Mouse (Mus musculus) heart, postnatal 0 days (tissue): Measurements from ENCODE around the gene Syngr3. TPM values are rescaled to one million over a fixed set of nuclear protein-coding genes. Genes with fewer than 3 reads are reported as not detected.

Experiments
- ATAC-seq: fragments of 200-750 bp; cut with Nextera tagmentation; 2 replicates; pipeline ENCODE4 v1.8.0; 2017; ENCODE audit warnings: low read depth, moderate number of reproducible peaks, moderate library complexity; ENCODE audit not compliant: insufficient read depth
- DNase-seq: peaks from one replicate; pipeline ENCODE4 v3.0.0-alpha.2; 2016; ENCODE audit warnings: low spot score
- H3K27ac ChIP-seq: fragments of 300-500 bp; sonication (generic); 2 replicates; pipeline ENCODE4 v1.5.1; 2014; ENCODE audit warnings: low read depth, mild to moderate bottlenecking
- H3K27me3 ChIP-seq: fragments of 300-500 bp; sonication (generic); 2 replicates; pipeline ENCODE4 v1.6.1; 2014; ENCODE audit warnings: low read length, mixed read lengths; ENCODE audit not compliant: control insufficient read depth, insufficient read depth
- H3K36me3 ChIP-seq: fragments of 300-500 bp; sonication (generic); replicated peaks from 2 replicates; pipeline ENCODE4 v1.6.1; 2014; ENCODE audit warnings: low read length, mixed read lengths; ENCODE audit not compliant: control insufficient read depth, insufficient read depth
- H3K4me1 ChIP-seq: fragments of 300-500 bp; sonication (generic); 2 replicates; pipeline ENCODE4 v1.6.1; 2014; ENCODE audit warnings: antibody characterized with exemption; ENCODE audit not compliant: control insufficient read depth, insufficient read depth
- H3K4me2 ChIP-seq: fragments of 300-500 bp; sonication (generic); 2 replicates; pipeline ENCODE4 v1.6.1; 2014; ENCODE audit warnings: low read depth, mild to moderate bottlenecking, low read length, moderate library complexity
- H3K4me3 ChIP-seq: fragments of 300-500 bp; sonication (generic); 2 replicates; pipeline ENCODE4 v1.5.1; 2014; ENCODE audit warnings: low read depth, low read length
- H3K9ac ChIP-seq: fragments of 300-500 bp; sonication (generic); replicated peaks from 2 replicates; pipeline ENCODE4 v1.6.1; 2014; ENCODE audit warnings: low read depth, low read length, mixed read lengths
- H3K9me3 ChIP-seq: fragments of 300-500 bp; sonication (generic); replicated peaks from 2 replicates; pipeline ENCODE4 v1.6.1; 2016; ENCODE audit warnings: low read length; ENCODE audit not compliant: control insufficient read depth
- CTCF ChIP-seq: IDR thresholded peaks from 2 replicates; pipeline ENCODE4 v1.5.1; 2016; ENCODE audit warnings: antibody characterized with exemption, control low read depth, low read depth
- EP300 ChIP-seq: IDR thresholded peaks from 2 replicates; pipeline ENCODE4 v1.6.1; 2016; ENCODE audit warnings: antibody characterized with exemption, low read depth
- WGBS: fragments of 180-500 bp; shearing (Covaris S2); extraction: QIAGEN DNeasy Blood & Tissue Kit; methylation state at CpG from one replicate; pipeline ENCODE4 v1.1.7; 2014; 5-methylcytosine and 5-hydroxymethylcytosine counted together
- polyA plus RNA-seq: library from polyadenylated mRNA; unstranded; fragments of >200 nt; fragmentation: Nextera tagmentation; extraction: Ambion mirVana; gene quantifications from 2 replicates; pipeline ENCODE4 v1.2.1, GENCODE M21; 2015
- total RNA-seq: library from RNA; depleted of rRNA; stranded (reverse); fragments of >200 nt; gene quantifications from 2 replicates; pipeline ENCODE4 v1.2.3, GENCODE M21; 2014; ENCODE audit warnings: low replicate concordance

The Syngr3 gene
- total and polyA plus RNA-seq, 2 experiments from 2014 or later: 0.16 TPM; not detected in 1

DNA sequence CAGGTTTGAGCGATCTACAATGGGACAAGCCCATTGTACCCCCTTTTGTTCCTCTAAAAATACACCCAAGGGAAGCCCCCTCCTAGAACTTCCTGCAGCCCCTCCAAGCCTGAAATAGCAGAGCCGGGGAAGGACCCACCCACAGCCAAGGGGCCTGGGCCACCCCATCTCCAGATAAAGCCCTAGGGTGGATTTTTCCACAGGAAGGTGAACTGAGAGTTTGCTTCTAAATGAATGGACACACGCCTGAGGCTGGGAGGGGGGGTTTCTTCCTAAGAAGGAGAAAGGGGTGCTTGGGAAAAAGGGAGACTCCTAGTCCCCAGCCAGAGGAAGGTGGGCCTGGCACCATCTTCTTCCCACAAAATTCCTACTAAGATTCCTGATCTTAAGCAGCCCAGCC, 43.8 kb downstream of the Syngr3 start:
- peak overlapping the region; percentile 91 for H3K27ac ChIP-seq
- ATAC-seq (no peak), DNase-seq (no peak)
- H3K4me3 ChIP-seq: no peak overlapping the region
- peak overlapping the region; percentile 23; the same call in 1 of the 2 replicates for H3K4me2 ChIP-seq
- H3K9ac ChIP-seq: 0 out of 2 replicates have a peak overlapping the region, but pooled peaks have one; percentile 26
- H3K4me1 ChIP-seq: peaks cover 13% of the 10 kb centered on the region; the same call in 1 of the 2 replicates
- no peaks in the 10 kb centered on the region for H3K9me3 ChIP-seq
- TF ChIP-seq CTCF (no peak), EP300 (no peak)
- WGBS: 63% methylated on average over 3 of the region's 3 CpGs
- peaks cover 7% of the 10 kb centered on the region; the same call in 1 of the 2 replicates for H3K27me3 ChIP-seq
- H3K36me3 ChIP-seq: peaks cover 2% of the 10 kb centered on the region; the same call in 1 of the 2 replicates

- Histone ChIP-seq H3K4me3 (peak overlapping the region; percentile 34), H3K9ac (peak overlapping the region; percentile 51), H3K9me3 (no peaks in the 10 kb centered on the region), H3K27ac (peak overlapping the region; percentile 91), H3K4me2 (peak overlapping the region; percentile 56), H3K4me1 (peaks cover 9% of the 10 kb centered on the region; the same call in 1 of the 2 replicates), H3K27me3 (peaks cover 7% of the 10 kb centered on the region; the same call in 1 of the 2 replicates), H3K36me3 (peaks cover 10% of the 10 kb centered on the region)
- ATAC-seq: peak; percentile 64
- no peak for DNase-seq
- TF ChIP-seq EP300 (peak; percentile 85), CTCF (no peak)
- 61% methylated on average over 9 of the region's 9 CpGs for WGBS
These were observed 44.7 kb downstream of the Syngr3 start for GRCm38 (mm10) chr17:24644875-24645721.

- peak overlapping the region; percentile 91 for H3K27ac ChIP-seq
- H3K9me3 ChIP-seq: no peaks in the 10 kb centered on the region
- ATAC-seq (peak; percentile 21; the same call in 1 of the 2 replicates), DNase-seq (no peak)
- H3K9ac ChIP-seq: peak overlapping the region; percentile 51
- 23% methylated on average over 7 of the region's 7 CpGs for WGBS
- 0 out of 2 replicates have a peak, but pooled peaks cover 9% of the 10 kb centered on the region for H3K4me1 ChIP-seq
- peak overlapping the region; percentile 56 for H3K4me2 ChIP-seq
- peaks cover 7% of the 10 kb centered on the region; the same call in 1 of the 2 replicates for H3K27me3 ChIP-seq
- H3K36me3 ChIP-seq: peaks cover 19% of the 10 kb centered on the region
- peak overlapping the region; percentile 34 for H3K4me3 ChIP-seq
- TF ChIP-seq EP300: no peak
- TF ChIP-seq CTCF: no peak
These were observed 45.6 kb downstream of the Syngr3 start for GRCm38 (mm10) chr17:24644030-24644715.

DNA sequence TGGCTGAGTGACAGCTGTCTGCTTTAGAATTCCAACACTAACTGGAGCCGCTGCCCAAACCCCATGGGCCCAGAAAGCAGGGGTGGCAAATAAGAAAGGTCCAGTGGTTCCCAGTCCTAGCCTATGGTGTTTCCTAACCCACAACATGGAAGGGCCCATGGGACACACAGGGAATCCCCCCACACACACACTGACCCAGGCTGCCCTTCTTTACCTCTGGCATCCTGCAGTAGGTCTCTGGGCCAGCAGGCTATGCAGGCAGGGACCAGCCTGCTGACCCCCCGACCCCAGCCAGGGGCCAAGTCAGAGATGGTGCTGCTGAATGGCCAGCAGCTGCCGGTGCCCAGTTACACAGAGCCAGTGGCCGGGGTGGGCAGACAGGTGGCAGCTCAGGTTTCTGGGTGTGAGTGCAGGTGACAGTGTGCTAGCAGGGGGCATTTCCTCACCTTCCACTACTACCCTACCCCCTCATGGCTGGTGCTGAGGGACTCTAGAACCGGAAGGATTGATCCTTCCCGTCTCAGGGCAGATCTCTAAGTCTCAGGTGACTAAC, 46.9 kb downstream of the Syngr3 start:
- H3K9me3 ChIP-seq: no peaks in the 10 kb centered on the region

GRCm38 (mm10) chr17:24641944-24642343, 47.8 kb downstream of the Syngr3 start:
- Histone ChIP-seq H3K4me2 (no peak overlapping the region), H3K9me3 (no peaks in the 10 kb centered on the region), H3K27ac (no peak overlapping the region), H3K36me3 (peaks cover 28% of the 10 kb centered on the region), H3K4me1 (peaks cover 9% of the 10 kb centered on the region; the same call in 1 of the 2 replicates), H3K4me3 (no peak overlapping the region), H3K9ac (no peak overlapping the region), H3K27me3 (no peaks in the 10 kb centered on the region)
- WGBS: 88% methylated on average over 14 of the region's 14 CpGs
- TF ChIP-seq EP300 (no peak), CTCF (no peak)
- no peak for DNase-seq
- no peak for ATAC-seq

More for the DNA sequence above, 46.9 kb downstream of the Syngr3 start:
- Histone ChIP-seq H3K27me3 (no peaks in the 10 kb centered on the region), H3K4me1 (0 out of 2 replicates have a peak, but pooled peaks cover 9% of the 10 kb centered on the region), H3K36me3 (peaks cover 28% of the 10 kb centered on the region), H3K4me3 (peak overlapping the region; percentile 34), H3K27ac (0 out of 2 replicates have a peak overlapping the region, but pooled peaks have one; percentile 91), H3K9ac (no peak overlapping the region), H3K4me2 (peak overlapping the region; percentile 56)
- ATAC-seq (no peak), DNase-seq (no peak)
- TF ChIP-seq EP300 (no peak), CTCF (no peak)
- WGBS: 70% methylated on average over 6 of the region's 6 CpGs
